Mouse (Mus musculus): ENCODE data around the gene Glrx.

- TF ChIP-seq POLR2AphosphoS5 (IDR thresholded peaks at IDR 0.05; ENCODE audit: insufficient replicate concordance, low read depth, low read length) (no peak), CTCF (IDR thresholded peaks at IDR 0.05; ENCODE audit: low read depth, low read length) (no peak)
Observed at GRCm38 (mm10) chr13:75840752-75841285, 1.2 kb downstream of the Glrx start.

Data from G1E (cell line).